Mouse (Mus musculus) hindbrain, embryonic 12.5 days (tissue): ENCODE measurements around the gene Hoxd10. TPM values are rescaled to one million over a fixed set of nuclear protein-coding genes. Genes with fewer than 3 reads are reported as not detected.

Source experiments
- ATAC-seq: fragments of 200-750 bp; cut with Nextera tagmentation; 2 replicates; pipeline ENCODE4 v1.8.0; 2017; ENCODE audit warnings: moderate TSS enrichment; ENCODE audit not compliant: low FRiP score
- H3K27ac ChIP-seq: fragments of 300-500 bp; sonication (generic); 2 replicates; pipeline ENCODE4 v1.5.1; 2016; ENCODE audit warnings: mild to moderate bottlenecking
- H3K27me3 ChIP-seq: fragments of 300-500 bp; sonication (generic); 2 replicates; pipeline ENCODE4 v1.6.1; 2016; ENCODE audit warnings: mild to moderate bottlenecking
- H3K36me3 ChIP-seq: fragments of 300-500 bp; sonication (generic); 2 replicates; pipeline ENCODE4 v1.6.1; 2016; ENCODE audit warnings: mild to moderate bottlenecking
- H3K4me1 ChIP-seq: fragments of 300-500 bp; sonication (generic); 2 replicates; pipeline ENCODE4 v1.6.1; 2016
- H3K4me2 ChIP-seq: fragments of 300-500 bp; sonication (generic); replicated peaks from 2 replicates; pipeline ENCODE4 v1.6.1; 2016; ENCODE audit warnings: mild to moderate bottlenecking
- H3K4me3 ChIP-seq: fragments of 300-500 bp; sonication (generic); 2 replicates; pipeline ENCODE4 v1.5.1; 2016; ENCODE audit warnings: mild to moderate bottlenecking
- H3K9ac ChIP-seq: fragments of 300-500 bp; sonication (generic); 2 replicates; pipeline ENCODE4 v1.6.1; 2016; ENCODE audit warnings: mild to moderate bottlenecking, moderate library complexity
- H3K9me3 ChIP-seq: fragments of 300-500 bp; sonication (generic); replicated peaks from 2 replicates; pipeline ENCODE4 v1.6.1; 2016; ENCODE audit warnings: mild to moderate bottlenecking
- WGBS: fragments of 180-500 bp; shearing (Covaris S2); methylation state at CpG from one replicate; pipeline ENCODE4 v1.1.7; 2016; 5-methylcytosine and 5-hydroxymethylcytosine counted together
- polyA plus RNA-seq: library from polyadenylated mRNA; unstranded; fragments of >200 nt; fragmentation: Nextera tagmentation; extraction: Ambion mirVana; gene quantifications from 2 replicates; pipeline ENCODE4 v1.2.1, GENCODE M21; 2016

The Hoxd10 gene
- polyA plus RNA-seq, 1 experiment from 2014 or later = not detected

GRCm38 (mm10) chr2:74677106-74677505, 14.6 kb upstream of the Hoxd10 start:
- Histone ChIP-seq H3K27me3 (peaks cover 100% of the 10 kb centered on the region), H3K4me2 (no peak overlapping the region), H3K4me1 (peaks cover 11% of the 10 kb centered on the region; the same call in 1 of the 2 replicates), H3K9ac (no peak overlapping the region), H3K27ac (no peak overlapping the region), H3K4me3 (no peak overlapping the region), H3K9me3 (no peaks in the 10 kb centered on the region), H3K36me3 (no peaks in the 10 kb centered on the region)
- no peak for ATAC-seq
- WGBS = 3% methylated on average over 2 of the region's 2 CpGs

DNA sequence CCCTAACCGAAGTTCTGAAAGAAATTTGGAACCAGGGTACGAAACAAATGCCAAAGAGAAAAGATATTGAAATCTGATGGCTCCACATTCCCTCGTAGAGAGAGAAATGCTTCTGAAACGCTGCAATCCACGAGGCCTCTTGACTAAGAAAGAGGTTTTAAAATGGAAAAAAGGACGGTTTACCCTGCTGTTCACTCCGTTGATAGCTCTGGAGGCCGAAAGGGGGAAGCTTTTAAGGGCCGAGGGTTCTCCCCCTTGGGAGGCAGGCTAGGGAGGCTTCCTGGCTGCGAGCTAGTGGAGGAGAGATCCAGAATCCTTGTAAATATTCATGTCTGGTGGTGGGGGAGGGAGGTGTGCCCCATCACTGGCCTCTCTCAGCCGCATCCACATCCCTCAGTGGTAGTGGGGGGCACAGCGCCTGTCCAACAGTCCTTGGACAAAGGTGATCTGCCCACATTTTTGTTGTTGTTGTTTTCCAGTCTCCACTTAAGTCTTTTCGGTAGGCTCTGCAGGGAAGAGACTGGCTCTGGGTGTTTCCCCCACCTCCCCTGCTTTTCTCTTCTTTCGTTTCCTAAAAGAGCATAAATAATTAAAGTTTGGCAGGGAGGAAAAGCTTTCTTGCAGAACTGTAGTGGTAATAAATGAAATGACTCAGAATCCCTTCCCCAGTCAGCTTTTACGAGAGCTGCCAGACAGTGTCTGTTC, 12.7 kb upstream of the Hoxd10 start, which contains the start of gene Hoxd11:
Gene Hoxd11 (plus strand): TSS at position 667 of the 705 bp plus-strand sequence.
- no peak within 1 kb of the TSS for H3K9ac ChIP-seq
- ATAC-seq = no peak

GRCm38 (mm10) chr2:74679596-74679971, 12.1 kb upstream of the Hoxd10 start:
- Histone ChIP-seq H3K4me3 (no peak overlapping the region), H3K36me3 (no peaks in the 10 kb centered on the region), H3K27me3 (peaks cover 100% of the 10 kb centered on the region), H3K9ac (no peak overlapping the region), H3K4me2 (no peak overlapping the region), H3K4me1 (peaks cover 14% of the 10 kb centered on the region; the same call in 1 of the 2 replicates), H3K9me3 (no peaks in the 10 kb centered on the region), H3K27ac (no peak overlapping the region)
- ATAC-seq = no peak
- under 1% methylated on average over 26 of the region's 26 CpGs for WGBS

More for the DNA sequence above, 12.7 kb upstream of the Hoxd10 start, which contains the start of gene Hoxd11:
- Histone ChIP-seq H3K4me3 (no peak within 1 kb of the TSS), H3K36me3 (no peaks in the 10 kb centered on the region), H3K9me3 (no peaks in the 10 kb centered on the region), H3K27ac (no peak within 1 kb of the TSS), H3K27me3 (peaks cover 100% of the 10 kb centered on the region), H3K4me2 (no peak within 1 kb of the TSS), H3K4me1 (peaks cover 14% of the 10 kb centered on the region; the same call in 1 of the 2 replicates)
- 1% methylated on average over 15 of the region's 15 CpGs for WGBS

DNA sequence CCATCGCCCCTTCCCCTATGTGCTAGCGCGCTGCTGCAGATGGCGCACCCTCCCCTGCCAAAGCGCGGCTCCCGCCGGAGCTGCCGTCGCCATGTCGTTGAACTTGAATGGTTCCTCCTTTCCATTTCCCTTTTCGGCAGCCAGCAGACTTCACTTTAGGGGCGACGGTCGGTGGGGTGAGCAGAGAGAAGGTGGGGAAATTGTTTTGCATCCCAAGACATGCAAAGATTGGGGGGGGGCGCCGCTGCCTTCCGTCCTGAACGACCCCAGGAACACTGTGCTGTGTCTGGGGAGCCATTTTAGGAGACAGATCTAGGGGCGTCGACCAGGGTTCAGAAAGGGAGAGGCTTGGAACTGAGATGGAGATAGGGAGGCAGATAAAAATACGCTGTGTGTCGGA, 11.7 kb upstream of the Hoxd10 start:
- WGBS = under 1% methylated on average over 23 of the region's 23 CpGs
- Histone ChIP-seq H3K9me3 (no peaks in the 10 kb centered on the region), H3K4me1 (peaks cover 14% of the 10 kb centered on the region; the same call in 1 of the 2 replicates), H3K27me3 (peaks cover 100% of the 10 kb centered on the region), H3K36me3 (no peaks in the 10 kb centered on the region), H3K4me2 (no peak overlapping the region), H3K4me3 (no peak overlapping the region), H3K27ac (no peak overlapping the region), H3K9ac (no peak overlapping the region)
- no peak for ATAC-seq

- Histone ChIP-seq H3K27me3 (peaks cover 99% of the 10 kb centered on the region), H3K4me1 (peaks cover 14% of the 10 kb centered on the region; the same call in 1 of the 2 replicates), H3K9me3 (no peaks in the 10 kb centered on the region), H3K9ac (no peak overlapping the region), H3K27ac (no peak overlapping the region), H3K4me3 (no peak overlapping the region), H3K36me3 (no peaks in the 10 kb centered on the region), H3K4me2 (no peak overlapping the region)
- under 1% methylated on average over 21 of the region's 21 CpGs for WGBS
- ATAC-seq = no peak
These were observed 10.9 kb upstream of the Hoxd10 start for GRCm38 (mm10) chr2:74680561-74681398.

GRCm38 (mm10) chr2:74681594-74682531, 9.9 kb upstream of the Hoxd10 start:
- no peak overlapping the region for H3K27ac ChIP-seq
- WGBS = under 1% methylated on average over 74 of the region's 78 CpGs
- H3K4me1 ChIP-seq = peaks cover 14% of the 10 kb centered on the region; the same call in 1 of the 2 replicates
- peak overlapping the region; percentile 13; the same call in 1 of the 2 replicates for H3K4me3 ChIP-seq
- H3K9me3 ChIP-seq = no peaks in the 10 kb centered on the region
- peak overlapping the region; percentile 24; the same call in 1 of the 2 replicates for H3K4me2 ChIP-seq
- peak; percentile 43 for ATAC-seq
- no peaks in the 10 kb centered on the region for H3K36me3 ChIP-seq
- no peak overlapping the region for H3K9ac ChIP-seq
- H3K27me3 ChIP-seq = peaks cover 97% of the 10 kb centered on the region

DNA sequence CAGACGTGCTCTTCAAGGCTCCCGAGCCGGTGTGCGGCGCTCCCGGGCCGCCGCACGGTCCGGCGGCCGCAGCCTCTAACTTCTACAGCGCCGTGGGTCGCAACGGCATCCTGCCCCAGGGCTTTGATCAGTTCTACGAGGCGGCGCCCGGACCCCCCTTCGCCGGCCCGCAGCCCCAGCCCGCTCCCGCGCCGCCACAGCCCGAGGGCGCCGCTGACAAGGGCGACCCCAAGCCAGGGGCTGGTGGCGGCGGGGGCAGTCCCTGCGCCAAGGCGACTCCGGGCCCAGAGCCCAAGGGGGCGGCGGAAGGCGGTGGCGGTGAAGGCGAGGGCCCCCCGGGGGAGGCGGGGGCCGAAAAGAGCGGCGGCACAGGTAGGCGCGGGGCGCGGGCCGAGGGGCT, 8.9 kb upstream of the Hoxd10 start:
- no peak for ATAC-seq
- peaks cover 14% of the 10 kb centered on the region; the same call in 1 of the 2 replicates for H3K4me1 ChIP-seq
- WGBS = 0% methylated on average over 37 of the region's 51 CpGs
- H3K9ac ChIP-seq = no peak overlapping the region
- H3K4me3 ChIP-seq = peak overlapping the region; percentile 20
- peak overlapping the region; percentile 24; the same call in 1 of the 2 replicates for H3K4me2 ChIP-seq
- H3K36me3 ChIP-seq = no peaks in the 10 kb centered on the region
- H3K27me3 ChIP-seq = peaks cover 97% of the 10 kb centered on the region
- no peaks in the 10 kb centered on the region for H3K9me3 ChIP-seq
- H3K27ac ChIP-seq = no peak overlapping the region

DNA sequence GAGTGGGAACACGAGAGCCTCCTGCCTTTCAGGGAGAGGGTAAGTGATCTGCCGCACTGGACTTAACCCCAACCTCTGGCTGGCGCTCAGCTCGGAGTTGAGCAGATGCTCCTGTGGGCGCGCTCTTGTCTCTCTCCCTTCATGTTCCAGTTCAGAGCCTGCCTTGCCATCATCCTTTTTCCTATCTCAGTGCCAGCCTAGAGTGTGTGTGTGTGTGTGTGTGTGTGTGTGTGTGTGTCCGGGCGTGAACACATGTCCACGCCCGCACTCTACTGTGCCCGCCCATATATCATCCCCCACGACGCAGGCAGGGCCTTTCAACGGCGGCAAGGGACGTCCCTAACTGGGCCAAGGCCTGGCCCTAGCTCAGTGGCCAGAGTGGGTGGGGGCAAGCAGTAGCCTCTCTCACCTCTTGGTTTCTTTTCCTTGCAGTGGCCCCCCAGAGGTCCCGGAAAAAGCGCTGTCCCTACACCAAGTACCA, 8.2 kb upstream of the Hoxd10 start:
- Histone ChIP-seq H3K9ac (no peak overlapping the region), H3K27ac (no peak overlapping the region), H3K36me3 (no peaks in the 10 kb centered on the region), H3K4me2 (no peak overlapping the region), H3K27me3 (peaks cover 97% of the 10 kb centered on the region), H3K4me1 (peaks cover 14% of the 10 kb centered on the region; the same call in 1 of the 2 replicates), H3K4me3 (no peak overlapping the region), H3K9me3 (no peaks in the 10 kb centered on the region)
- no peak for ATAC-seq
- 0% methylated on average over 18 of the region's 18 CpGs for WGBS

DNA sequence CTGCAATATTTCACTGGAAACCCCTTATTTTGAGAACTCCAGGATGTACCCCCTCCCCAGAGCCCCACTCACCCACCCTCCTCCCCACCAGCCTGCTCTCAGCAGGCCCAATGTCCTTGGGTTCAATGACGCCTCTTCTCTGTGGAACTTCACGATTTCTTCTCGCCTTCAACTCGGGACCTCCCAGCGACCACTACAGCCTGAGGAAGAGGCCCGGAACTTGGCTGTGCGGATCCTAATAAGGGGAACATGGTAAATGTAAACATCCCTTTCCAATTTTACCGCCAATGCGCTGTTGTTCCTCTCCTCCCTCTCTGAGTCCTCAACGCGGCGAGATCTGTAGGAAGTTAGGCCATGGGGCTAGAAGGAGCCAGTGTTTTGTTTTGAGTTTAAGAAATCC, 7.6 kb upstream of the Hoxd10 start:
- under 1% methylated on average over 12 of the region's 12 CpGs for WGBS
- Histone ChIP-seq H3K4me3 (no peak overlapping the region), H3K4me1 (peaks cover 14% of the 10 kb centered on the region; the same call in 1 of the 2 replicates), H3K4me2 (no peak overlapping the region), H3K36me3 (no peaks in the 10 kb centered on the region), H3K27me3 (peaks cover 97% of the 10 kb centered on the region), H3K9ac (no peak overlapping the region), H3K27ac (no peak overlapping the region), H3K9me3 (no peaks in the 10 kb centered on the region)
- no peak for ATAC-seq

GRCm38 (mm10) chr2:74685059-74685603, 6.6 kb upstream of the Hoxd10 start:
- Histone ChIP-seq H3K27ac (no peak overlapping the region), H3K9ac (no peak overlapping the region), H3K4me2 (no peak overlapping the region), H3K9me3 (no peaks in the 10 kb centered on the region), H3K36me3 (no peaks in the 10 kb centered on the region), H3K27me3 (peaks cover 97% of the 10 kb centered on the region), H3K4me3 (no peak overlapping the region), H3K4me1 (peaks cover 14% of the 10 kb centered on the region; the same call in 1 of the 2 replicates)
- no peak for ATAC-seq
- whole genome bisulfite sequencing = 9% methylated on average over 4 of the region's 4 CpGs

DNA sequence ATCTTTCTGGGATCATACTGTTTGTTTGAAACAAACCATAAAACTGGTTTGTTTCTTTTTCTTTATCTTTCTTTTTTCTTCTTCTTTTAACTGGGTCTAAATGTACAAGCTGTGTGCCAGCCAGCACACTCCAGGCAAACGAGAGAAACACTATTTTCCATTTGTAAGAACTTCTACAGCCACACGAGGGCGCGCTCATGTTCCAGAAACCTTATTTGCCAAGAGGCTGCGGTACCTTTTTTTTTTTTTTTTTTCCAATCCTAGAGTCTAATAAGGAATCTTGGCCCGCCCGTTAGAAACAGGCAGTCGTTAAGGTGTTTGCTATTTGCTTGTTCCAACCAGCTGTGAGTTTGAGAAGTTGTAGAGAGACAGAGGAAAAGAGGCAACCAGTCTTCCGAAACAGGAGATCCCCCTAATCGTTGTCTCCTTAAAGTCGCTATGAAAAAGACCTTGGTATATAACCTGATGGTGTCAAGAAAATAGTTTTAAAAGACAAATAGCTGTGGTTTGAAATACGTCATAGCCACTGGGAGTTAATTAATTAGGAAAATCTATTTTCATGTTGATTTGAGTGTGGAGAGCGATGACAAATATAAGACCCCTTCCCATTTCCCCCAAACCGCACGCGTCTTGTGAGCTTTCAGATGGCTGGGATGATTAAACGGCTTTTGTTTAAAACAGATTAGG, 5.3 kb upstream of the Hoxd10 start:
- H3K9ac ChIP-seq = no peak overlapping the region
- no peak for ATAC-seq

More for the DNA sequence above, 5.3 kb upstream of the Hoxd10 start:
- Histone ChIP-seq H3K9me3 (0 out of 2 replicates have a peak, but pooled peaks cover 2% of the 10 kb centered on the region), H3K4me3 (no peak overlapping the region), H3K27me3 (peaks cover 92% of the 10 kb centered on the region), H3K27ac (no peak overlapping the region), H3K36me3 (no peaks in the 10 kb centered on the region), H3K4me1 (peaks cover 14% of the 10 kb centered on the region; the same call in 1 of the 2 replicates), H3K4me2 (no peak overlapping the region)
- WGBS = 6% methylated on average over 17 of the region's 17 CpGs
